Mouse (Mus musculus) embryonic facial prominence, embryonic 12.5 days (tissue): ENCODE measurements around the gene Glis2. TPM values are rescaled to one million over a fixed set of nuclear protein-coding genes. Genes with fewer than 3 reads are reported as not detected.
A peak's percentile ranks its signal among the peaks of the same experiment; 100 is the strongest.

Experiments used
- ATAC-seq: fragments of 200-750 bp; cut with Nextera tagmentation; 2 replicates; pipeline ENCODE4 v1.8.0; 2017; ENCODE audit not compliant: insufficient number of reproducible peaks, insufficient read depth, low FRiP score, low TSS enrichment
- H3K27ac ChIP-seq: fragments of 300-500 bp; sonication (generic); 2 replicates; pipeline ENCODE4 v1.5.1; 2016; ENCODE audit warnings: mild to moderate bottlenecking
- H3K27me3 ChIP-seq: fragments of 300-500 bp; sonication (generic); 2 replicates; pipeline ENCODE4 v1.6.1; 2016; ENCODE audit warnings: mild to moderate bottlenecking, moderate library complexity
- H3K36me3 ChIP-seq: fragments of 300-500 bp; sonication (generic); 2 replicates; pipeline ENCODE4 v1.6.1; 2016; ENCODE audit warnings: mild to moderate bottlenecking
- H3K4me1 ChIP-seq: fragments of 300-500 bp; sonication (generic); 2 replicates; pipeline ENCODE4 v1.6.1; 2016
- H3K4me2 ChIP-seq: fragments of 300-500 bp; sonication (generic); replicated peaks from 2 replicates; pipeline ENCODE4 v1.6.1; 2016; ENCODE audit warnings: mild to moderate bottlenecking, moderate library complexity
- H3K4me3 ChIP-seq: fragments of 300-500 bp; sonication (generic); 2 replicates; pipeline ENCODE4 v1.5.1; 2016; ENCODE audit warnings: mild to moderate bottlenecking
- H3K9ac ChIP-seq: fragments of 300-500 bp; sonication (generic); 2 replicates; pipeline ENCODE4 v1.6.1; 2016; ENCODE audit warnings: mild to moderate bottlenecking, moderate library complexity
- H3K9me3 ChIP-seq: fragments of 300-500 bp; sonication (generic); 2 replicates; pipeline ENCODE4 v1.6.1; 2016; ENCODE audit warnings: mild to moderate bottlenecking, moderate library complexity
- WGBS: fragments of 180-500 bp; shearing (Covaris S2); methylation state at CpG from one replicate; pipeline ENCODE4 v1.1.7; 2016; 5-methylcytosine and 5-hydroxymethylcytosine counted together
- polyA plus RNA-seq: library from polyadenylated mRNA; unstranded; fragments of >200 nt; fragmentation: Nextera tagmentation; extraction: Ambion mirVana; gene quantifications from 2 replicates; pipeline ENCODE4 v1.2.1, GENCODE M21; 2016

Glis2 gene
- polyA plus RNA-seq, 1 experiment from 2014 or later: 33.0 TPM

- Histone ChIP-seq H3K4me2 (no peak overlapping the region), H3K9ac (no peak overlapping the region), H3K36me3 (peaks cover 12% of the 10 kb centered on the region), H3K27ac (0 out of 2 replicates have a peak overlapping the region, but pooled peaks have one; percentile 14), H3K27me3 (no peaks in the 10 kb centered on the region), H3K4me3 (no peak overlapping the region), H3K9me3 (no peaks in the 10 kb centered on the region), H3K4me1 (peaks cover 81% of the 10 kb centered on the region)
- WGBS: 79% methylated on average over 10 of the region's 10 CpGs
- ATAC-seq: no peak
Observed at GRCm38 (mm10) chr16:4654706-4655105, 60.2 kb downstream of the Glis2 start.

GRCm38 (mm10) chr16:4655251-4655734 is 60.8 kb downstream of the Glis2 start:
- no peak overlapping the region for H3K9ac ChIP-seq
- H3K4me1 ChIP-seq: peaks cover 75% of the 10 kb centered on the region
- no peaks in the 10 kb centered on the region for H3K27me3 ChIP-seq
- peaks cover 7% of the 10 kb centered on the region; the same call in 1 of the 2 replicates for H3K36me3 ChIP-seq
- peak overlapping the region; percentile 84 for H3K27ac ChIP-seq
- ATAC-seq: no peak
- 58% methylated on average over 4 of the region's 4 CpGs for WGBS
- no peak overlapping the region for H3K4me3 ChIP-seq
- no peaks in the 10 kb centered on the region for H3K9me3 ChIP-seq
- no peak overlapping the region for H3K4me2 ChIP-seq

GRCm38 (mm10) chr16:4655764-4656570 is 61.5 kb downstream of the Glis2 start:
- 26% methylated on average over 11 of the region's 11 CpGs for WGBS
- H3K4me1 ChIP-seq: peaks cover 70% of the 10 kb centered on the region
- H3K4me2 ChIP-seq: no peak overlapping the region
- no peak for ATAC-seq
- H3K4me3 ChIP-seq: no peak overlapping the region
- H3K9me3 ChIP-seq: no peaks in the 10 kb centered on the region
- H3K36me3 ChIP-seq: peaks cover 9% of the 10 kb centered on the region
- no peaks in the 10 kb centered on the region for H3K27me3 ChIP-seq
- H3K9ac ChIP-seq: no peak overlapping the region
- H3K27ac ChIP-seq: peak overlapping the region; percentile 84

GRCm38 (mm10) chr16:4656571-4657081 is 62.1 kb downstream of the Glis2 start:
- ATAC-seq: no peak
- peak overlapping the region; percentile 84 for H3K27ac ChIP-seq
- peaks cover 63% of the 10 kb centered on the region for H3K4me1 ChIP-seq
- no peak overlapping the region for H3K4me3 ChIP-seq
- H3K36me3 ChIP-seq: peaks cover 9% of the 10 kb centered on the region
- no peak overlapping the region for H3K9ac ChIP-seq
- WGBS: 59% methylated on average over 9 of the region's 9 CpGs
- no peak overlapping the region for H3K4me2 ChIP-seq
- no peaks in the 10 kb centered on the region for H3K27me3 ChIP-seq
- H3K9me3 ChIP-seq: no peaks in the 10 kb centered on the region

GRCm38 (mm10) chr16:4658781-4659245 is 64.3 kb downstream of the Glis2 start:
- H3K9ac ChIP-seq: peak overlapping the region; percentile 31; the same call in 1 of the 2 replicates
- no peaks in the 10 kb centered on the region for H3K27me3 ChIP-seq
- peak; percentile 90 for ATAC-seq
- H3K9me3 ChIP-seq: no peaks in the 10 kb centered on the region
- peak overlapping the region; percentile 39 for H3K4me2 ChIP-seq
- no peak overlapping the region for H3K4me3 ChIP-seq
- H3K36me3 ChIP-seq: peaks cover 12% of the 10 kb centered on the region
- H3K4me1 ChIP-seq: peaks cover 45% of the 10 kb centered on the region
- H3K27ac ChIP-seq: peak overlapping the region; percentile 97
- WGBS: 10% methylated on average over 11 of the region's 11 CpGs

- no peak overlapping the region for H3K4me3 ChIP-seq
- no peaks in the 10 kb centered on the region for H3K9me3 ChIP-seq
- no peaks in the 10 kb centered on the region for H3K27me3 ChIP-seq
- H3K27ac ChIP-seq: peak overlapping the region; percentile 97
- peak overlapping the region; percentile 31; the same call in 1 of the 2 replicates for H3K9ac ChIP-seq
- 10% methylated on average over 2 of the region's 2 CpGs for WGBS
- ATAC-seq: no peak
- peaks cover 14% of the 10 kb centered on the region for H3K36me3 ChIP-seq
- peaks cover 45% of the 10 kb centered on the region for H3K4me1 ChIP-seq
- peak overlapping the region; percentile 39 for H3K4me2 ChIP-seq
Observed at GRCm38 (mm10) chr16:4659326-4659725, 64.8 kb downstream of the Glis2 start.

GRCm38 (mm10) chr16:4661605-4662004 is 67.1 kb downstream of the Glis2 start:
- Histone ChIP-seq H3K4me1 (peaks cover 24% of the 10 kb centered on the region), H3K36me3 (peaks cover 15% of the 10 kb centered on the region; the same call in 1 of the 2 replicates), H3K4me3 (no peak overlapping the region), H3K9me3 (no peaks in the 10 kb centered on the region), H3K9ac (no peak overlapping the region), H3K27ac (0 out of 2 replicates have a peak overlapping the region, but pooled peaks have one; percentile 17), H3K4me2 (no peak overlapping the region), H3K27me3 (no peaks in the 10 kb centered on the region)
- 57% methylated on average over 2 of the region's 2 CpGs for WGBS
- no peak for ATAC-seq

GRCm38 (mm10) chr16:4663806-4664205 is 69.3 kb downstream of the Glis2 start:
- H3K27ac ChIP-seq: no peak overlapping the region
- no peak overlapping the region for H3K4me2 ChIP-seq
- 85% methylated on average over 2 of the region's 2 CpGs for WGBS
- H3K9ac ChIP-seq: no peak overlapping the region
- H3K4me3 ChIP-seq: no peak overlapping the region
- ATAC-seq: no peak
- H3K36me3 ChIP-seq: peaks cover 28% of the 10 kb centered on the region
- no peaks in the 10 kb centered on the region for H3K27me3 ChIP-seq
- peaks cover 10% of the 10 kb centered on the region for H3K4me1 ChIP-seq
- H3K9me3 ChIP-seq: no peaks in the 10 kb centered on the region

- ATAC-seq: no peak
- no peaks in the 10 kb centered on the region for H3K27me3 ChIP-seq
- H3K4me3 ChIP-seq: no peak overlapping the region
- WGBS: 97% methylated on average over 2 of the region's 2 CpGs
- H3K4me2 ChIP-seq: no peak overlapping the region
- no peak overlapping the region for H3K9ac ChIP-seq
- no peak overlapping the region for H3K27ac ChIP-seq
- H3K36me3 ChIP-seq: peaks cover 39% of the 10 kb centered on the region
- H3K4me1 ChIP-seq: 0 out of 2 replicates have a peak, but pooled peaks cover 4% of the 10 kb centered on the region
- no peaks in the 10 kb centered on the region for H3K9me3 ChIP-seq
Observed at GRCm38 (mm10) chr16:4665726-4666125, 71.2 kb downstream of the Glis2 start.

- peak overlapping the region; percentile 55; the same call in 1 of the 2 replicates for H3K27ac ChIP-seq
- H3K4me1 ChIP-seq: 0 out of 2 replicates have a peak, but pooled peaks cover 4% of the 10 kb centered on the region
- H3K9me3 ChIP-seq: no peaks in the 10 kb centered on the region
- H3K9ac ChIP-seq: no peak overlapping the region
- no peaks in the 10 kb centered on the region for H3K27me3 ChIP-seq
- 25% methylated on average over 3 of the region's 3 CpGs for WGBS
- peak; percentile 82 for ATAC-seq
- no peak overlapping the region for H3K4me2 ChIP-seq
- H3K4me3 ChIP-seq: no peak overlapping the region
- peaks cover 40% of the 10 kb centered on the region for H3K36me3 ChIP-seq
Observed at GRCm38 (mm10) chr16:4667190-4667808, 72.8 kb downstream of the Glis2 start.

- WGBS: 77% methylated on average over 5 of the region's 5 CpGs
Observed at GRCm38 (mm10) chr16:4670317-4670716, 75.8 kb downstream of the Glis2 start.

More at GRCm38 (mm10) chr16:4670317-4670716, 75.8 kb downstream of the Glis2 start:
- H3K9me3 ChIP-seq: no peaks in the 10 kb centered on the region
- peaks cover 49% of the 10 kb centered on the region for H3K36me3 ChIP-seq
- ATAC-seq: no peak
- no peak overlapping the region for H3K4me3 ChIP-seq
- no peak overlapping the region for H3K27ac ChIP-seq
- H3K27me3 ChIP-seq: no peaks in the 10 kb centered on the region
- H3K9ac ChIP-seq: no peak overlapping the region
- 0 out of 2 replicates have a peak, but pooled peaks cover 4% of the 10 kb centered on the region for H3K4me1 ChIP-seq
- no peak overlapping the region for H3K4me2 ChIP-seq
